Mouse (Mus musculus): Measurements from ENCODE around the gene Acsf3.

The Acsf3 gene

GRCm38 (mm10) chr8:122850641-122851240, 75.5 kb downstream of the Acsf3 start:
- no peak for DNase-seq (ENCODE audit: low spot score)

GRCm38 (mm10) chr8:122851692-122852545, 76.6 kb downstream of the Acsf3 start:
- no peak for DNase-seq (ENCODE audit: low spot score)

- no peak for DNase-seq (ENCODE audit: low spot score)
Measured at GRCm38 (mm10) chr8:122852546-122852905, 77.2 kb downstream of the Acsf3 start.

- no peak for DNase-seq (ENCODE audit: low spot score)
Measured at GRCm38 (mm10) chr8:122853340-122853771, 78.1 kb downstream of the Acsf3 start.

GRCm38 (mm10) chr8:122854388-122854787, 79.1 kb downstream of the Acsf3 start:
- no peak for DNase-seq (ENCODE audit: low spot score)

- no peak for DNase-seq (ENCODE audit: low spot score)
Measured at GRCm38 (mm10) chr8:122855123-122855522, 79.8 kb downstream of the Acsf3 start.

- DNase-seq (ENCODE audit: low spot score) = no peak
Measured at GRCm38 (mm10) chr8:122856288-122856687, 81.0 kb downstream of the Acsf3 start.

GRCm38 (mm10) chr8:122859843-122860242, 84.6 kb downstream of the Acsf3 start:
- no peak for DNase-seq (ENCODE audit: low spot score)

GRCm38 (mm10) chr8:122864719-122865129, 89.4 kb downstream of the Acsf3 start:
- DNase-seq (ENCODE audit: low spot score) = no peak

- no peak for DNase-seq (ENCODE audit: low spot score)
Measured at GRCm38 (mm10) chr8:122865441-122865840, 90.2 kb downstream of the Acsf3 start.

GRCm38 (mm10) chr8:122866231-122866630, 90.9 kb downstream of the Acsf3 start:
- no peak for DNase-seq (ENCODE audit: low spot score)
